Mouse (Mus musculus) right cerebral cortex, postnatal 25 days (tissue): ENCODE data around the gene Acyp2.
A peak's percentile ranks its signal among the peaks of the same experiment; 100 is the strongest.
"Not testable (repeated sequence)": the region's sequence is repeated elsewhere in the genome, so short reads cannot be mapped to it uniquely, and the experiment has no call there.

Experiments
- DNase-seq: peaks from one replicate; pipeline ENCODE4 v3.0.0; 2022

The Acyp2 gene

GRCm38 (mm10) chr11:30649001-30649637 lies at the start of gene Acyp2:
Gene Acyp2, minus strand, starts transcription at chr11:30649587.
- DNase-seq: peak; percentile 84

DNA sequence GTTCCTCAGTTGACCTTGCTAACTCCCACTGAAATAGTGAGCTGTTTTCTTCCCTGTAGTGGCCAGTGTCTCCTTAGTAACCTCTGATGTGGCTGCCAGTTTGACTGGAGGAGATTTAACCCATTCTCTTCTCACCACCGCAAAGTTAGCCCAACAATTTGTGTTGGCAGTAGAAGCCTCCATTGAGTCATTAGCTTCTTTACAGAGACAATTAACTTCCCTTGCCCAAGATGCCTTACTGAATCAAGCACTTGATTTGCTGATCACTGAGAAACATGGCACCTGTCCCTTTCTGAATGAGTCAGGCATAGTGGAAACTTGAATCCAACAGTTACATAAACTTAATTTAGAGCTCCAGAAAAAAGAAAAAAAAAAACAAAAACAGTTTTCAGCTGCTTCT lies 40.0 kb upstream of the Acyp2 start:
- no peak for DNase-seq

GRCm38 (mm10) chr11:30676086-30676485 lies 26.7 kb upstream of the Acyp2 start:
- DNase-seq: peak; percentile 33

DNA sequence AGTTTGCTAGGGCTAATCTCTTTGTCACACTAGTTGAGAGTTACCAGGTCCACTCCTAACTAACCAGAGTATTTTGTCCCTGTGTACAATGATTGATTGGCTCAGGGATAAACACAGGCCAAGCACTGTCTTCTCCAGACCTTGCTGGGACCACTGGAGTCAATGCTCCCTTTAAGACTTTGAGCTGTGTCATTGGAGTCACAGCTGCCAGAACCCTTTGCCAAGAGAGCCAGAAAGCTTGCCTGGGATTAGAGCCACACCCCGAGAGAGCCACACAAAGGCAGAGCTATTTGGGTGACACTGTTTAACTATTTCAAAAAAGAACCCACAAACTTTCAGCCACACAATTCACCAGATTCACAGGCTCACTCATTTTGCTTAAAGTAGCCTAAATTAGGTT lies 23.3 kb upstream of the Acyp2 start:
- no peak for DNase-seq

- DNase-seq: no peak
These were observed 13.6 kb upstream of the Acyp2 start for GRCm38 (mm10) chr11:30663001-30663400.

- DNase-seq: no peak
These were observed 13.2 kb upstream of the Acyp2 start for GRCm38 (mm10) chr11:30662591-30662990.

DNA sequence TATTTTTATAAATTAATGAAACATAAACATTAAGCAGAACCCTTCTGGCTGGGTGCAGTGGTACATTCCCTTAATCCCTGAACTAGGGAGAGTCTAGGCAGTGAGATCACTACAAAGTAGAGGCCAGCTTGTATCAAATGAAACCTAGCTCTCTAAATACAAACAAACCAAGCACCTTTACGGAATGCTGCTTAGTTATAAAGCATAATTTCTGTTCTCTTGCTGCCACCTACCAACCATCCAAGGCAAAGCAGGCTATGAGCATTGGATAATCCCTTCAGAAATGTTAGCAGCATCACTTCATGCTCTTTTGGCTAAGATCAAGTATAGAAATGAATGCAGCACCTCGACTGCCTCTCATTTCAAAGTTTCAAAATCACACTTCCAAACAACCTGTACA lies 7.7 kb upstream of the Acyp2 start:
- DNase-seq: peak; percentile 17

DNA sequence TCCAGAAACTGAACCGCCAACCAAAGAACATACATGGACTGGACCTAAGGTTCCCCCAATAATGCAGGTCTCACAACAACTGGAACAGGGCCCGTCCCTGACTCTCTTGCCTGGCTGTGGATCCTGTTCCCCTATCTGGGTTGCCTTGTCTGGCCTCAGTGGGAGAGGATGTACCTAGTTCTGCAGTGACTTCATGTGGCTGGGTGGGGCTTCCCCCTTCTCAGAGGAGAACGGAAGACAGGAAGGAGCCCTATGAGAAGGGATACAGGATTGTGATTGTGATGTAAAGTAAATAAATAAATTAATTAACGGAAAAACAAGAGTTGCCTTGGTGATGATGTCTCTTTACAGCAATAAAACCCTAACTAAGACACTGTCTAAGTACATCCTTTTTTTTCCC lies 6.7 kb upstream of the Acyp2 start:
- no peak for DNase-seq

GRCm38 (mm10) chr11:30650416-30650815 lies 1.0 kb upstream of the Acyp2 start:
- no peak for DNase-seq

GRCm38 (mm10) chr11:30635674-30636073 lies 13.7 kb downstream of the Acyp2 start:
- DNase-seq: peak; percentile 9

GRCm38 (mm10) chr11:30630514-30630913 lies 18.9 kb downstream of the Acyp2 start:
- no peak for DNase-seq

GRCm38 (mm10) chr11:30623218-30623617 lies 26.2 kb downstream of the Acyp2 start:
- DNase-seq: no peak

- DNase-seq: not testable (repeated sequence)
These were observed 27.7 kb downstream of the Acyp2 start for GRCm38 (mm10) chr11:30621386-30622363.

DNA sequence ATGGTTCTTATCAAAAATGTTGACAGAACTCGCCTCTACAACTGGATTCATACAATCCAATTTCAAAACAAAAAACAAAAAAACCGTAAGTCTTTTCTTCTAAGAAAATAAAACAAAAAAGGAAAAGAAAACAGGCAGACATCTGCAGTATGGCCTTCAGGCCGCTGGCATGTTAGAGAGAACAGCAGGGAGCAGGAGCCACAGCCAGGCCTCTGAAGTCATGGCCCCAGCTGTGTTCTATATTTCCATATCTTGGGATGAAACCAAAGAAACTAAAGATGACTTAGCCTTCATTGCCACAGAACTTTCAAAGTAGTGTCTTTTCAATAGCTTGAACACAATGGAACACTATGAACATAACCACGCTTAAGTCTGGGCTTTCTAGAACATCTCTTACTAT lies 31.2 kb downstream of the Acyp2 start:
- no peak for DNase-seq

- DNase-seq: no peak
These were observed 31.8 kb downstream of the Acyp2 start for GRCm38 (mm10) chr11:30617571-30618097.

- no peak for DNase-seq
These were observed 33.4 kb downstream of the Acyp2 start for GRCm38 (mm10) chr11:30615977-30616376.

- no peak for DNase-seq
These were observed 35.4 kb downstream of the Acyp2 start for GRCm38 (mm10) chr11:30613916-30614546.

DNA sequence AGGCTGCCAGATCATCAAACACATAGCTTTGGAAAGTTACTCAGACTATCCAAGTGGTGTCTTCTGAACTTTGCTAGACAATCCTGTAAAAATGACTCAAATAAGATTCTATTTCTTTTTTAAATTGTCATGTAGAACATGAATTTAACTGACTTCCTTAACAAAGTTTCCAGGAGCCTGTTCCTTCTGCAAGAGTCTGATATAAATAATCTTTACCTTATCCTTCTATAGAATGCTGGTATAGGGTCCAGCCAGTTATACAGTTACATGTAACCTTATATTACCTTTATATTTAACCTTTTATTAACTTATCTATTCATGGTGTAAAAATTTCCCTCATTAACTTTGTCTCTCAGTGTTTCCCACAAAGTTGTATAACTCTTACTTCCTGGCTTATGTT lies 36.7 kb downstream of the Acyp2 start:
- no peak for DNase-seq

DNA sequence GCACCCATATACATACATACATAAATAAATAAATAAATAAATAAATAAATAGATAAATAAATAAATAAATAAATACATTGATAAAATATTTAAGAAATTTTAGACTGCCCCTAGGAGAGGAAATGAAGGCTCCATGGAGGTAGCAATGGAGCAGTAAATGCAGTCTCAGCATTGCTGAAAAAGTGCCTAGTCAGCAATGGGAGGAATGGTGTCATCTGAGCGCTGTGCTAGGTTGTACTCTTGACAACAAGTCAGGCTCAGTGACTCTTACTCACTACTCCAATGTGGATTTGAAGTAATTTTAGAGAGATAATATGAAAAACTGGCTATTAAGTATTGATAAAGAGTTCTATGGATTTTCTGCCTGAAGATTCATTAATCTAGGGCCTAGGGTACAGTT lies 40.1 kb downstream of the Acyp2 start:
- no peak for DNase-seq

DNA sequence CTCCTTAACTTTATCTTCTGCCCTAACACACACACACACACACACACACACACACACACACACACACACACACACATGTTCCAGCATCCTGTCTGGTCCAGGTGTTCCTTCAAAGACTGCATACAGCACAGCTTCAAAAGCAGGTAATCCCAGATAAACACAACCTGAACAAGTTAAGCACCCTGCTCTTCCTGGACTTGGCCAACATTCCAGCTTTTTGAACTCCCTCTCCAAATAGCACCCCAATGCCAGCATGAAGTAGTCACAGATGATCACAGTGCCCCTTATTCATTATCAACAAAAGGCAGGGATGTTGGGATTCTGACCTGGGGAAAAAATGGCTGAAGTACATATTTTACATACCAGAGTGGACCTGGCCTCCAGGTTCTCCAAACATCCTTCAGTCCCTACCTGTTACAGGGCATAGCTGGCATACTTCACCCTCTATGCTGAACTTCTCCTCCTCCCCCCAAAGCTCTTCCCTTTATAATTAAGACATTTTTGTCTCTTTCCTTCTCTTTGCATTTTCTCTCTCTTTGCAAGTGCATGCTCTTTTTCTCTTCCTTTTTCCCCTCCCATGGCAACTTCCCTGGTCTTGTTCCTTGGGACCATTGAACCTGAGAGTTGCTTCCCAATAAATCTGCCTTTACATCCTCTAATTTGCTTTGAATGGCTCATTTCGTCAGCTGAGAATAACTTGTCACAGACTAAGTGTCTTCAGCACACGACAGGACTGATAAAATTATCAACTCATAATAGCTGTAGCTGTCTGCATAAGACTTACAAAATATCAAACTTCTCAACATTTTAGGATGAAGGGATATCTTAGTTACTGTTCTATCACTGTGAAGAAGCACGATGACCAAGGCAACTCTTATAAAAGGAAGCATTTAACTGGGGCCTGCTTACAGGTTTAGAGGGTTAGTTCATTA lies 41.5 kb downstream of the Acyp2 start:
- no peak for DNase-seq

DNA sequence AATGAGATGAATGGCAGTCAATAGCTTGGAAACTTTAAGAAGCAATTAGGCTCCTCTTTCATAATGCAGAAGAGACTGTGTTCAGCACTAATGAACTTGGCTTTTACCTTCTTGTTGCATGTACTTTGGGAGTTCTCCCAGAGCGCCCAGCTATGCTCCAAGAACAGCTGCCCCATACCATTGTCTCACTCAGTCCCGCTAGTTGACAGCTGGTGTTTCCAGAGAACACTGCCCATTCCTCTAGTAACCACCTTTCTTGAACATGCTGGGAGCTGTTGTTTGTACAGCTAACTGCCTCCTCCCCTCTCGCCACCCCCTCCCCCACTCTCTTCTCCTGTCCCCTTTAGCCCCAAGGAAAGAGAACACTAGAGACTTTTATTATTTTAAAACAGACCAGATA lies 52.1 kb downstream of the Acyp2 start:
- no peak for DNase-seq

- no peak for DNase-seq
These were observed 69.4 kb downstream of the Acyp2 start for GRCm38 (mm10) chr11:30580008-30580407.
